Mouse (Mus musculus) kidney, adult 2 months (tissue): ENCODE measurements around the gene Plxdc2. TPM values are rescaled to one million over a fixed set of nuclear protein-coding genes. Genes with fewer than 3 reads are reported as not detected.
A peak's percentile ranks its signal among the peaks of the same experiment; 100 is the strongest.

Experiments used
- DNase-seq: peaks from one replicate; pipeline ENCODE4 v3.0.0; 2021
- H3K27ac ChIP-seq: fragments of 200-500 bp; 2 replicates; pipeline ENCODE4 v1.5.1; 2012; ENCODE audit warnings: low read depth, low read length, control low read depth, inconsistent platforms; ENCODE audit not compliant: insufficient read depth
- H3K27me3 ChIP-seq: fragments of 200-500 bp; replicated peaks from 2 replicates; pipeline ENCODE4 v1.6.1; 2012; ENCODE audit warnings: mild to moderate bottlenecking, moderate library complexity, low read length, inconsistent platforms; ENCODE audit not compliant: control insufficient read depth, insufficient read depth
- H3K36me3 ChIP-seq: fragments of 200-500 bp; 2 replicates; pipeline ENCODE4 v1.6.1; 2012; ENCODE audit warnings: mild to moderate bottlenecking, moderate library complexity, low read length, inconsistent platforms; ENCODE audit not compliant: control insufficient read depth, insufficient read depth
- H3K4me1 ChIP-seq: fragments of 200-500 bp; 2 replicates; pipeline ENCODE4 v1.6.1; 2011; ENCODE audit warnings: low read length; ENCODE audit not compliant: control insufficient read depth, insufficient read depth
- H3K4me3 ChIP-seq: fragments of 200-500 bp; 2 replicates; pipeline ENCODE4 v1.5.1; 2011; ENCODE audit warnings: mild to moderate bottlenecking, low read depth, low read length, control low read depth; ENCODE audit not compliant: insufficient read depth
- CTCF ChIP-seq: fragments of 200-500 bp; conservative IDR thresholded peaks from 2 replicates; pipeline ENCODE4 v1.5.1; 2011; ENCODE audit warnings: low read depth, mild to moderate bottlenecking, control low read depth, low read length, moderate library complexity, mixed read lengths; ENCODE audit not compliant: insufficient read depth, insufficient read length
- POLR2A ChIP-seq: fragments of 200-500 bp; IDR thresholded peaks from one replicate; pipeline ENCODE4 v1.6.1; 2011; ENCODE audit warnings: low read depth, low read length, control low read depth
- WGBS: fragments of 180-500 bp; shearing (Covaris S2); methylation state at CpG from one replicate; pipeline ENCODE4 v1.1.7; 2018; 5-methylcytosine and 5-hydroxymethylcytosine counted together
- polyA plus RNA-seq: library from polyadenylated mRNA; depleted of rRNA; stranded (reverse); fragments of >200 nt; gene quantifications from 2 replicates; pipeline ENCODE4 v1.2.3, GENCODE M21; 2012

The Plxdc2 gene
- polyA plus RNA-seq, 1 experiment = 34.3 TPM

- no peak for DNase-seq
- H3K4me1 ChIP-seq = no peaks in the 10 kb centered on the region
- 88% methylated on average over 2 of the region's 2 CpGs for WGBS
- no peaks in the 10 kb centered on the region for H3K36me3 ChIP-seq
- no peak for TF ChIP-seq CTCF
- TF ChIP-seq POLR2A = no peak
- H3K4me3 ChIP-seq = no peak overlapping the region
- H3K27ac ChIP-seq = no peak overlapping the region
- no peaks in the 10 kb centered on the region for H3K27me3 ChIP-seq
Measured at GRCm38 (mm10) chr2:16568263-16568662, 212.2 kb downstream of the Plxdc2 start.

GRCm38 (mm10) chr2:16571169-16571751, 215.2 kb downstream of the Plxdc2 start:
- no peak for TF ChIP-seq POLR2A
- no peak for TF ChIP-seq CTCF
- no peaks in the 10 kb centered on the region for H3K4me1 ChIP-seq

GRCm38 (mm10) chr2:16576566-16576965, 220.5 kb downstream of the Plxdc2 start:
- Histone ChIP-seq H3K27ac (no peak overlapping the region), H3K27me3 (no peaks in the 10 kb centered on the region), H3K36me3 (no peaks in the 10 kb centered on the region), H3K4me1 (peaks cover 10% of the 10 kb centered on the region; the same call in 1 of the 2 replicates), H3K4me3 (no peak overlapping the region)
- TF ChIP-seq POLR2A (no peak), CTCF (no peak)
- DNase-seq = peak; percentile 90

More at GRCm38 (mm10) chr2:16571169-16571751, 215.2 kb downstream of the Plxdc2 start:
- H3K36me3 ChIP-seq = no peaks in the 10 kb centered on the region
- no peak overlapping the region for H3K27ac ChIP-seq
- no peak overlapping the region for H3K4me3 ChIP-seq
- WGBS = 91% methylated on average over 13 of the region's 13 CpGs
- no peaks in the 10 kb centered on the region for H3K27me3 ChIP-seq
- no peak for DNase-seq

DNA sequence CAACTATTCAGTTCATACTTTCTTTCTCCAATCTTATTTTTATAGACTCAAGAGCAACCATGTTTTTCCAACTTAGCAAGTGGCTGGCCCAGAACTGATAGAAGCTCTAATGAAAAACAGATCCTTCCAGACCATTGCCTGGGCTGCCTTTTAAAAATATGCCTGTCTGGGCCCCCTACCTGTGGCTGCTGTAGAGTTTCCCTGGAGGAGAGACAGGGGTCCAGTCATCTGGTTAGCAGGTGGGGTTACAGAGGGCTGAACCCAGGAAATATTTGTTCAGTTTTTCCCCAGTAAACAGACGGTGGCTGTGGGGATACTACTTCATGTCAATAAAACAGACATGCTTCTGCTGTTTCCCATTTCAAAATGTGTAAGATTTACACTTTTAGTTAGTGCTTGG, 222.0 kb downstream of the Plxdc2 start:
- no peak overlapping the region for H3K27ac ChIP-seq
- no peaks in the 10 kb centered on the region for H3K36me3 ChIP-seq
- DNase-seq = no peak
- WGBS = 64% methylated on average over 1 of the region's 1 CpGs
- TF ChIP-seq CTCF (no peak), POLR2A (no peak)
- no peaks in the 10 kb centered on the region for H3K27me3 ChIP-seq
- no peak overlapping the region for H3K4me3 ChIP-seq
- H3K4me1 ChIP-seq = peaks cover 10% of the 10 kb centered on the region; the same call in 1 of the 2 replicates

GRCm38 (mm10) chr2:16588546-16588945, 232.4 kb downstream of the Plxdc2 start:
- Histone ChIP-seq H3K36me3 (no peaks in the 10 kb centered on the region), H3K4me3 (no peak overlapping the region), H3K4me1 (0 out of 2 replicates have a peak, but pooled peaks cover 1% of the 10 kb centered on the region), H3K27ac (no peak overlapping the region), H3K27me3 (no peaks in the 10 kb centered on the region)
- no peak for TF ChIP-seq POLR2A
- no peak for TF ChIP-seq CTCF
- DNase-seq = no peak

DNA sequence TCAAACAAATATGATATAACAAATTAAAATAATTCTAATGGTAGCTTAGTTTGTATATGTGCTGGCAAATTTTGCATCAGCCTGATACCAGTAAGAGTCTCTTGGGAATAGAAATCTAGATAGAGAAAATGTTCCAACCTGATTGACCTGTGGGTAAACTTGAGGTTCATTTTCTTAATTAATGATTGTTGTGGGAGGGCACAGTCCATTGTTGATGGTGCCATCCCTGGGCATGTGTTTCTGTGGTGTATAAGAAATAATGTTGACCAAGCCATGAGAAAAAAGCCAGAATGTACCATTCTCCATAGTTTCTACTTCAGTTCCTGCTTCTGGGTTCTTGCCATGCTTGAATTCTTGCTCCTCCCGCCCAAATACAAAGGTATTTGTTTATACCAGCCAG, 239.3 kb downstream of the Plxdc2 start:
- WGBS = 35% methylated on average over 1 of the region's 1 CpGs
- H3K27me3 ChIP-seq = no peaks in the 10 kb centered on the region
- H3K36me3 ChIP-seq = no peaks in the 10 kb centered on the region
- TF ChIP-seq POLR2A = no peak
- no peak for TF ChIP-seq CTCF
- peak overlapping the region; percentile 55 for H3K27ac ChIP-seq
- H3K4me3 ChIP-seq = no peak overlapping the region
- peaks cover 5% of the 10 kb centered on the region; the same call in 1 of the 2 replicates for H3K4me1 ChIP-seq
- DNase-seq = peak; percentile 60

DNA sequence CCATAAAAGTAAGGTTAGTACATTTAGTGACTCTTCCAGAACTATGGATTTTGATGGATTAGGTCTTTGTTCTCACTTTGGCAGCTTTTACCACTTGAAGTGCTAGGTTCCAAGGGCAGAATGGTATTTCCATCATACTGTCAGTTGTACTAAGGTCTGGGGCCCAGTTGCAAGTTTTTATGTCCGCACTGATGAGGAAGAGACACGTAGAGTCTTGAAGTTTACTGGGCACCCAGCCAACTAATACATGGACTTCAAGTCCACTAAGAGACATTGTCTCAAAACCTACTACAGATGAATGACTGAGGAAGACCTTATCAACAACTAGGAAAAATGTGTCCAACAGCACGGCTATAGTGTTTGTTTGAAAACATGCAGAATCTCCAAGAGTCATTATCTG, 242.1 kb downstream of the Plxdc2 start:
- Histone ChIP-seq H3K27me3 (no peaks in the 10 kb centered on the region), H3K4me3 (no peak overlapping the region), H3K4me1 (peaks cover 8% of the 10 kb centered on the region; the same call in 1 of the 2 replicates), H3K27ac (no peak overlapping the region), H3K36me3 (no peaks in the 10 kb centered on the region)
- TF ChIP-seq POLR2A (no peak), CTCF (no peak)
- WGBS = 43% methylated on average over 3 of the region's 3 CpGs
- peak; percentile 23 for DNase-seq
